11 mouse cellular contexts compared by ENCODE assay signal in genomic region chr6:76620754-76621204, GRCm38 (mm10).
DNase-seq lines count a peak whose midpoint lies in the region; ATAC-seq lines count a peak whose summit lies in the region.
"Had no signal": no experiment of that assay in that cellular context is flagged by ENCODE, and none has a peak within 500 bp of the region (broad histone marks: within the 10 kb centered on the region; RNA-seq: fewer than 3 reads in every experiment).

No protein-coding gene starts in this region.

- no peak for ATAC-seq in kidney, embryonic 16.5 days (ENCODE audit: low FRiP score, low TSS enrichment)
- ATAC-seq in forebrain, embryonic 15.5 days (replicated peaks): peak; percentile 92
- ATAC-seq in midbrain, embryonic 12.5 days (ENCODE audit: low FRiP score, low read depth): peak; percentile 84

- no peak overlapping the region for H3K4me2 ChIP-seq in kidney, embryonic 16.5 days (replicated peaks; ENCODE audit: low read depth, low read length)
- no peak overlapping the region for H3K4me2 ChIP-seq in forebrain, embryonic 15.5 days (replicated peaks)
- H3K4me2 ChIP-seq in midbrain, embryonic 12.5 days (replicated peaks): no peak overlapping the region

- no peak overlapping the region for H3K9ac ChIP-seq in kidney, embryonic 16.5 days (replicated peaks; ENCODE audit: low read length)
- no peak overlapping the region for H3K9ac ChIP-seq in forebrain, embryonic 15.5 days (replicated peaks)
- H3K9ac ChIP-seq in midbrain, embryonic 12.5 days (replicated peaks): no peak overlapping the region

- H3K9me3 ChIP-seq in kidney, embryonic 16.5 days (ENCODE audit: low read length): no peaks in the 10 kb centered on the region
- no peaks in the 10 kb centered on the region for H3K9me3 ChIP-seq in forebrain, embryonic 15.5 days
- H3K9me3 ChIP-seq in midbrain, embryonic 12.5 days: no peaks in the 10 kb centered on the region

- no peaks in the 10 kb centered on the region for H3K36me3 ChIP-seq in kidney, embryonic 16.5 days (ENCODE audit: insufficient read depth, low read length)
- H3K36me3 ChIP-seq in forebrain, embryonic 15.5 days: no peaks in the 10 kb centered on the region
- H3K36me3 ChIP-seq in midbrain, embryonic 12.5 days: no peaks in the 10 kb centered on the region

- H3K4me3 ChIP-seq in kidney, embryonic 16.5 days (ENCODE audit: low read length): no peak overlapping the region
- H3K4me3 ChIP-seq in forebrain, embryonic 15.5 days: no peak overlapping the region
- no peak overlapping the region for H3K4me3 ChIP-seq in midbrain, embryonic 12.5 days

- H3K27ac ChIP-seq in kidney, embryonic 16.5 days (ENCODE audit: low read length): no peak overlapping the region
- H3K27ac ChIP-seq in forebrain, embryonic 15.5 days (replicated peaks): no peak overlapping the region
- H3K27ac ChIP-seq in midbrain, embryonic 12.5 days (replicated peaks): no peak overlapping the region
- H3K27ac ChIP-seq: macrophage had no signal

- DNase-seq in kidney, postnatal 14 days: peak; percentile 52
- DNase-seq in brain, embryonic 18.5 days (ENCODE audit: low read depth, low spot score): peak; percentile 28
- no peak for DNase-seq in urinary bladder, adult 18-20 months (ENCODE audit: low spot score in 2 of 2)
- DNase-seq in MN1 (ENCODE audit: low spot score): no peak
- DNase-seq: adrenal gland, postnatal 10 days; gastrocnemius, postnatal 36 days; right cerebral cortex, adult 18-20 months had no signal

- 80% methylated on average over 6 of the region's 6 CpGs for WGBS in kidney, embryonic 16.5 days
- 11% methylated on average over 6 of the region's 6 CpGs for WGBS in forebrain, embryonic 15.5 days
- WGBS in midbrain, embryonic 12.5 days: 18% methylated on average over 6 of the region's 6 CpGs

- H3K4me1 ChIP-seq in kidney, embryonic 16.5 days (ENCODE audit: insufficient read depth, low read length): no peaks in the 10 kb centered on the region
- H3K4me1 ChIP-seq in forebrain, embryonic 15.5 days: peaks cover 6% of the 10 kb centered on the region
- H3K4me1 ChIP-seq in midbrain, embryonic 12.5 days: peaks cover 7% of the 10 kb centered on the region; the same call in 1 of the 2 replicates

- H3K27me3 ChIP-seq in kidney, embryonic 16.5 days (ENCODE audit: insufficient read depth, low read length): no peaks in the 10 kb centered on the region
- H3K27me3 ChIP-seq in forebrain, embryonic 15.5 days: no peaks in the 10 kb centered on the region
- H3K27me3 ChIP-seq in midbrain, embryonic 12.5 days: no peaks in the 10 kb centered on the region

Comparison
In these comparisons a context has a peak if more than half of its experiments do, and no peak if none do; other contexts are left out.
1. DNase-seq: peak in kidney, postnatal 14 days (single experiment) and brain, embryonic 18.5 days (single experiment); none in urinary bladder, adult 18-20 months (0 of 2) and MN1 (single experiment).